Mouse (Mus musculus) hindbrain, embryonic 16.5 days (tissue): ENCODE results near the gene Kif17. TPM values are rescaled to one million over a fixed set of nuclear protein-coding genes. Genes with fewer than 3 reads are reported as not detected.

ENCODE experiments used
- ATAC-seq: fragments of 200-750 bp; cut with Nextera tagmentation; 2 replicates; pipeline ENCODE4 v1.8.0; 2017; ENCODE audit warnings: moderate TSS enrichment, moderate library complexity
- H3K27ac ChIP-seq: fragments of 300-500 bp; sonication (generic); 2 replicates; pipeline ENCODE4 v1.5.1; 2014; ENCODE audit warnings: low read depth, mild to moderate bottlenecking, control low read depth, low read length, moderate library complexity
- H3K27me3 ChIP-seq: fragments of 300-500 bp; sonication (generic); replicated peaks from 2 replicates; pipeline ENCODE4 v1.6.1; 2014; ENCODE audit warnings: low read length; ENCODE audit not compliant: control insufficient read depth, insufficient read depth
- H3K36me3 ChIP-seq: fragments of 300-500 bp; sonication (generic); 2 replicates; pipeline ENCODE4 v1.6.1; 2014; ENCODE audit warnings: mild to moderate bottlenecking, low read length, moderate library complexity, mixed read lengths; ENCODE audit not compliant: control insufficient read depth, insufficient read depth
- H3K4me1 ChIP-seq: fragments of 300-500 bp; sonication (generic); 2 replicates; pipeline ENCODE4 v1.6.1; 2014; ENCODE audit warnings: low read depth, low read length; ENCODE audit not compliant: control insufficient read depth, insufficient read depth
- H3K4me2 ChIP-seq: fragments of 300-500 bp; sonication (generic); 2 replicates; pipeline ENCODE4 v1.6.1; 2014; ENCODE audit warnings: mild to moderate bottlenecking, low read length, control low read depth, moderate library complexity
- H3K4me3 ChIP-seq: fragments of 300-500 bp; sonication (generic); 2 replicates; pipeline ENCODE4 v1.5.1; 2014; ENCODE audit warnings: mild to moderate bottlenecking, low read length, control low read depth, moderate library complexity
- H3K9ac ChIP-seq: fragments of 300-500 bp; sonication (generic); 2 replicates; pipeline ENCODE4 v1.6.1; 2014; ENCODE audit warnings: low read depth, mild to moderate bottlenecking, control low read depth, low read length, moderate library complexity
- H3K9me3 ChIP-seq: fragments of 300-500 bp; sonication (generic); 2 replicates; pipeline ENCODE4 v1.6.1; 2014; ENCODE audit warnings: mild to moderate bottlenecking, low read length, moderate library complexity; ENCODE audit not compliant: control insufficient read depth
- WGBS: fragments of 180-500 bp; shearing (Covaris S2); extraction: QIAGEN DNeasy Blood & Tissue Kit; methylation state at CpG from one replicate; pipeline ENCODE4 v1.1.7; 2014; 5-methylcytosine and 5-hydroxymethylcytosine counted together
- polyA plus RNA-seq: library from polyadenylated mRNA; unstranded; fragments of >200 nt; fragmentation: Nextera tagmentation; extraction: Ambion mirVana; gene quantifications from 2 replicates; pipeline ENCODE4 v1.2.1, GENCODE M21; 2015

The Kif17 gene
- 4.2 and 4.5 TPM in 2 replicates for polyA plus RNA-seq

DNA sequence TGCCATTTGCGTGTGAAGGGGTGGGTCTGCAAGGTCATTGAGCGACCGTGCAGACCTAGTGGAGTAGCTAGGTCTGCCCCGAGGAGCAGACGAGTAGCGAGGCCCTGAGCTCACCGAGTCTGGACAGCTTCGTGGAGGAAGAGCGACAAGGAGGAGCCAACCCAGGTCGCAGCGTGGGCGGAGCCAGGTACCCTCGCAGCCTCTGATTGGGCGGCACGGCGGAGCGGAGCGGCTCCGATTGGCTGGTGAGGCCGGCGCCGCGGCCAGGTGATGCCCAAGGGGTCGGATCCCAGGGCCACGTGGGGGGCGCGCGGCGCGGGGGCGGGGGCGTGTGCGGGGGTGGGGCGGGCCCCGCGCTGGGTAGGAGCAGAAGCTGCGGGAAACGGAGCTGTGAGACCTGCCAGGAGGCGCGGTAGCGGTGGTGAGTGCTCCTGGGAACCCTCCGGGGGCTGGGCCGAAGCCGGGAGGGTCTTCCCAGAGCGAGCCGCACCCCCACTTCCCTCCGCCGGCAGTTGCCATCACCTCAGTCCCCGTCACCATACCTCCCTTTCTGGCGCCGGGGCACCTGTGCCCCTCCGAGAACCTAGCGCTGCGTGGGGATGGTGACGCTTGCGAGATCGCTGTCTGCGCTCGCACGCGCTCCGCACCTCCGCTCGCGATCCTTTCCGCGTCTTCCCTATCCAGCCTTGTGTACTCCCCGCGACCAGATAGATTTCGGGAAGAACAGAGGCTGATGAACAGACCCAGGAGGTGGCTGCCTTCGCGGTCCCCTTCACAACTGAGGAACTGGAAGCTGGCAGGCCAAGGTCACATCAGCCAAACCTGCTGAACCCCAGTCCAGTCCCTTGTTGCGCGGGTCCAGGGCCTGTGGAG lies at the start of gene Kif17, which contains the start of gene Sh2d5:
Kif17 (plus strand) TSS at position 348 of the 873 bp plus-strand sequence.
Sh2d5 (plus strand) TSS at position 316 of the 873 bp plus-strand sequence.
- Histone ChIP-seq H3K4me3 (peak within 1 kb of the TSS; percentile 69), H3K4me2 (peak within 1 kb of the TSS; percentile 87), H3K9ac (peak within 1 kb of the TSS; percentile 76), H3K4me1 (peaks cover 28% of the 10 kb centered on the region), H3K27ac (peak within 1 kb of the TSS; percentile 74), H3K36me3 (peaks cover 6% of the 10 kb centered on the region; the same call in 1 of the 2 replicates), H3K9me3 (no peaks in the 10 kb centered on the region), H3K27me3 (no peaks in the 10 kb centered on the region; the same call in 1 of the 2 replicates)
- under 1% methylated on average over 58 of the region's 74 CpGs for WGBS
- ATAC-seq = peak; percentile 94

DNA sequence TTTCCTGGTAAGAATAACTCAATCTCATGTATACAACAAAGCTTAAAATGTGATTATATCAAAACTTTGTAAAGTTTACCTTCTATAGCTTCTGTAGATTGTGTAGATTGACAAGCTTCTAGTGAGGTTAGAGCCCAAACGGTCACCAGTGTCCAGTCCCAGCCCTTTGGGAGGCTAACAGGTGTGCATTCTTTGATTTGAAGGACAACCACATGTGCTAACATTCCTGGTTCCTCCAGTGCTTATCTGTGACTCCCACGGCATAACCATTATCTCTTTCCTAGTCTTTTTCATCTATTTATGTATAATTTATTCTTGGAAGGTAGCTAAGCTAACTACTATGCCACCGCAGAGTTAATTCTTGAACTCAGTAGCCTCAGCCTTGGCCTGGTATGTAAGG lies 49.5 kb upstream of the Kif17 start:
- Histone ChIP-seq H3K9ac (no peak overlapping the region), H3K9me3 (no peaks in the 10 kb centered on the region), H3K4me3 (no peak overlapping the region), H3K27me3 (no peaks in the 10 kb centered on the region), H3K36me3 (peaks cover 60% of the 10 kb centered on the region), H3K27ac (no peak overlapping the region), H3K4me2 (no peak overlapping the region), H3K4me1 (no peaks in the 10 kb centered on the region)
- ATAC-seq = no peak
- WGBS = 92% methylated on average over 3 of the region's 3 CpGs

DNA sequence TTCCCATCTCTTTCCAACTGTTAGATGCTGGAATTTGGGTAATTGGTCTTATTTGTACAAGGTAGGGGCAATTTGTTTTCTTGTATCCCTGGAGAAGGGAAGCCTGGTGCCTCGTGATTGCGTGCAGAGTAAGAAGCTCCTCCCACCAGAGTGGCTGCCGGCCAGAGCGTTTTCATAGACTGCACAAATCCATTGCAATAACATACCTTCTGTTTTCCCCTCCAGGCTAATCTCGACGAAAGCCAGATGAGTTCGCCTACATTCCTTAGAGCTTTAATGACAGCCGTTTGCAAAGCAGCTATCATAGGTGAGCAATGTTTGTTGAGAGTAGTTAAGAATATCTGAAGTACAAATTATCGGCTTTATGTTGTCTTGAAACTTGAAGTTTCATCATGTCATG lies 48.5 kb upstream of the Kif17 start:
- Histone ChIP-seq H3K27ac (no peak overlapping the region), H3K4me2 (no peak overlapping the region), H3K4me3 (no peak overlapping the region), H3K9ac (no peak overlapping the region), H3K4me1 (no peaks in the 10 kb centered on the region), H3K36me3 (peaks cover 58% of the 10 kb centered on the region), H3K27me3 (no peaks in the 10 kb centered on the region), H3K9me3 (no peaks in the 10 kb centered on the region)
- WGBS = 86% methylated on average over 9 of the region's 9 CpGs
- no peak for ATAC-seq

DNA sequence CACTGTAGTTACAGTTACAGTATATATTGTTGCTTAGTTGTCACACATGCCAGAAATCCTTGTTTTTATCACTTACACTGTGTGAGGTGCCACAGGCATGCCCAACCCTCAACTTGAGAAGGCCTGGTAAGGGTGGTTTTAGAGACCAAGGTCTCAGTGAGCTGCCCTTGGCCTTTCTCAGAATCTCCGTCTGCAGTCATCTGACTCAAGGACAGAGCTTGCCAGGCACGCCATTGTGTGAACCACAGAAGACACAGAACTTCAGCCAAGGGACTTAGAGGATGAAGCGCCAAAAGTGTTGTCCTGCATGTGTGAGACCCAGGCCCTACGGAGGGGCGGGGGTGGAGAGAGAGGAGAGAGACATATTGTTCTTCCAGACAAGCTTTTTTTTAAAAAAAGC lies 40.1 kb upstream of the Kif17 start:
- H3K4me2 ChIP-seq = no peak overlapping the region
- H3K27me3 ChIP-seq = no peaks in the 10 kb centered on the region
- H3K4me3 ChIP-seq = no peak overlapping the region
- H3K9ac ChIP-seq = no peak overlapping the region
- H3K36me3 ChIP-seq = peaks cover 28% of the 10 kb centered on the region
- 90% methylated on average over 5 of the region's 5 CpGs for WGBS
- no peak overlapping the region for H3K27ac ChIP-seq
- H3K9me3 ChIP-seq = no peaks in the 10 kb centered on the region
- no peaks in the 10 kb centered on the region for H3K4me1 ChIP-seq
- no peak for ATAC-seq

DNA sequence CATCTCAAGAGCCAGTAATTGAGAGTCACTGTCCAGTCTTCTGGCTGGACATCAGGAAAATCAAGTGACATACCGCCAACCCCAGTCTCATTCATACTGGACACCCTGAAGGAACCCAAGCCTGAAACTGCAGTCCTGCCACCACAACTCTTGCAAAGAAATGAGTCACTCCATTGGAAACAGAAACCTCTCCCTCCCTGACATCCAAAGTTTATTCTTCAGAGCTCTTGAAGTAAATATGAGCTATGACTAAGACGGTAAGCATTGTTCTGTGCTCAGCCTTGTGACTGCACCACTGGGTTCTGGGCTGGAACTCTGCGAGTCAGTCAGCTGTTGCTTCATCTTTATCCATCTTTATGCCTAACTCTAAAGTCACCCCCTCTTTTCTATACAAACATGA lies 36.4 kb upstream of the Kif17 start:
- 82% methylated on average over 3 of the region's 3 CpGs for WGBS
- Histone ChIP-seq H3K36me3 (peaks cover 11% of the 10 kb centered on the region), H3K4me2 (no peak overlapping the region), H3K4me3 (no peak overlapping the region), H3K9me3 (no peaks in the 10 kb centered on the region), H3K27ac (no peak overlapping the region), H3K4me1 (peaks cover 13% of the 10 kb centered on the region), H3K27me3 (no peaks in the 10 kb centered on the region), H3K9ac (no peak overlapping the region)
- no peak for ATAC-seq

DNA sequence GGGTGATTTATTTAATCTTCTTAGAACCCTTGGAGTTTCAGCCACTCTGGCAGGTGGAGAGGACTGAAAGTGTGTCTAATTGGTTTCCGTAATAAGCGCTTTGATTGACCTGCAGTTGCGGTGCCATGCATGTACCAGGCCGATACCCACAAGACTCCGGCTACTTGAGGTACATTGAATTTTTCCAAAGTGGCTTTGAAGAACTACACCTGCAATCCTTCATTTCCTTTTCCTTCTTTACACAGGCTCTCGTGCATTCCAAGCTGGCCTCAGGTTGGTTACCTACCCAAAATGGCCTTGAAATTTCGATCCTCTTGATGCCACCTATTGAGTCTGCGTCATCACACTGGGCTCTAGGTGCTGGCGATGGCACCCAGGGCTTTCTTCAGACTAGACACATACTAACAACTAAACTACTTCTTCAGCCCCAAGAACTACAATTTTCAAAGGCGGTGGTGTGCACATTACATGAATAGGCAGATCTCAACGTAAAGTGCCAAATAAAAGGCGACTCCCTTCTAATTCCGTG lies 34.5 kb upstream of the Kif17 start:
- H3K27me3 ChIP-seq = no peaks in the 10 kb centered on the region
- H3K9ac ChIP-seq = peak overlapping the region; percentile 96

DNA sequence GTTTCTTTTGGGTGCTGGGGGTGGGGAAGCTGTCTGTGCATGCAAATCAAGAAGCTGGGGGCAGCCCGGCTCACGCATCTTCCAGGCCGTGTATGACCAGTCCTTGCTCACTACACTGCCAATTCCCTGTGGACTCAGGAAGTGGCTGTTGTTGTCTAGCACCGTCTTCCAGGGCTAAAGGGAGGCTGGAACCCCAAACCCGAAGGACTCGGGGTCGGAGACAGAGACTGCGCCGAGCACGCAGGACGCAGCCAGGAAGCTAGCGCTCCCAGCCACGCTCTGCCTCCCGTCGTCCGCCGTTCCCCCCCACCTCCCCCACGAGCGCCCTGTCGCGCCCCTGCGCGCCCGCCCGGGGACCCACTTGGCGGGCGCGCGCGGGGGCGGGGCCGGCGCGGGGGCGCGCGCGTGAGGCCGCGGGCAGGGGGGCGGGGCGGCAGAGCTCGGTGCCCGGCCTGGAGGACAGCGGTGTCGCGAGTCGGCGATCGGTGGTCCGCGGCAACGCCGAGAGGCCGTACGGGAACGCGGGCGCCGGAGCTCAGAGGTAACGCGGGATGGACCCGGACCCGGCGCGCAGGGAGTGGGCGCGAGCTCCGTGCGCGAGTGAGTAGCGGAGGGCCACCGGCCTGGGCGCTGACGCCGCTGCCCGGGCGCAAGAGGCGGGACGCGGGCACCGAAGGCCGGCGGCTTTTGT lies 33.9 kb upstream of the Kif17 start, which contains the start of gene Hp1bp3:
Hp1bp3 (plus strand) TSS at position 97 of the 691 bp plus-strand sequence.
- WGBS = under 1% methylated on average over 50 of the region's 84 CpGs
- ATAC-seq = peak; percentile 72

More for the DNA sequence above, 34.5 kb upstream of the Kif17 start:
- Histone ChIP-seq H3K9me3 (no peaks in the 10 kb centered on the region), H3K36me3 (no peaks in the 10 kb centered on the region), H3K4me1 (peaks cover 22% of the 10 kb centered on the region), H3K27ac (peak overlapping the region; percentile 99), H3K4me3 (peak overlapping the region; percentile 68), H3K4me2 (peak overlapping the region; percentile 76)
- WGBS = 41% methylated on average over 13 of the region's 13 CpGs
- ATAC-seq = no peak

DNA sequence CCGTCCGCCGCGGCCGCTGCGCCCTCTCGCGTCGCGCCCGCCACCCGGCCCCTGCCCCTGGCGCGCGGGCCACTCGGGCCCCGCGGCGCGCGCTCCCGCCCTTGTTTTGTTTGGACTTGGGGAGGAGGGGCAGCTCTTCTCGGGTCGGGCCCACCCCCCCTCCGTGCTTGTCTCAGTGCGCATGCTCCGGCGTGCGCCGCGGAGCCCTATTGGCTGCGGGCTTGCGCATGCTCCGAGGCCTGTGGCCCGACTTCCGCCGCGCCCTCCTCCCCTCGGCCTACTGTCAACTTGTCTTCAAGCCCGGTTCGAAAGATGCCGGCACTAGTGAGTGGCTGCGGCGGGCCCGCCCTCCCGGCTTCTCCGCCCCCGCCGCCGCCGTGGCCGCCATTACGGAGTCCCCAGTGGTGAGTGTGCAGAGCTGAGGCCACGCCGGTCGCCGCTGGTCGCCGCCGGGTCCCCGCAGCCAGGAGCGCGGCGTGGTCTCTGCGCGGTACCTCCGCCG lies 33.3 kb upstream of the Kif17 start:
- H3K9ac ChIP-seq = peak overlapping the region; percentile 96
- H3K4me3 ChIP-seq = peak overlapping the region; percentile 68
- no peaks in the 10 kb centered on the region for H3K36me3 ChIP-seq
- H3K4me2 ChIP-seq = peak overlapping the region; percentile 76
- peaks cover 22% of the 10 kb centered on the region for H3K4me1 ChIP-seq
- H3K27me3 ChIP-seq = no peaks in the 10 kb centered on the region
- H3K9me3 ChIP-seq = no peaks in the 10 kb centered on the region
- peak overlapping the region; percentile 99 for H3K27ac ChIP-seq
- ATAC-seq = peak; percentile 96
- under 1% methylated on average over 29 of the region's 68 CpGs for WGBS

More for the DNA sequence above, 33.9 kb upstream of the Kif17 start, which contains the start of gene Hp1bp3:
- H3K27ac ChIP-seq = peak within 1 kb of the TSS; percentile 99
- H3K9ac ChIP-seq = peak within 1 kb of the TSS; percentile 96
- H3K36me3 ChIP-seq = no peaks in the 10 kb centered on the region
- peak within 1 kb of the TSS; percentile 68 for H3K4me3 ChIP-seq
- peak within 1 kb of the TSS; percentile 76 for H3K4me2 ChIP-seq
- H3K4me1 ChIP-seq = peaks cover 22% of the 10 kb centered on the region
- H3K27me3 ChIP-seq = no peaks in the 10 kb centered on the region
- H3K9me3 ChIP-seq = no peaks in the 10 kb centered on the region
